In genomic region chr3:55790609-55791008, GRCm38 (mm10) we compare ENCODE assay signal across 16 mouse cellular contexts. TPM values are rescaled to one million over a fixed set of nuclear protein-coding genes. Genes with fewer than 3 reads are reported as not detected.
DNase-seq lines count a peak whose midpoint lies in the region; ATAC-seq lines count a peak whose summit lies in the region.
"Had no signal": no experiment of that assay in that cellular context is flagged by ENCODE, and none has a peak within 500 bp of the region (broad histone marks: within the 10 kb centered on the region; RNA-seq: fewer than 3 reads in every experiment).

No protein-coding gene starts in this region.

- H3K4me2 ChIP-seq in hindbrain, embryonic 15.5 days = no peak overlapping the region
- no peak overlapping the region for H3K4me2 ChIP-seq in hindbrain, embryonic 11.5 days (replicated peaks; ENCODE audit: low read depth, low read length)
- H3K4me2 ChIP-seq in midbrain, embryonic 16.5 days (ENCODE audit: low read length) = no peak overlapping the region
- H3K4me2 ChIP-seq in midbrain, embryonic 13.5 days (replicated peaks) = no peak overlapping the region
- H3K4me2 ChIP-seq: embryonic facial prominence, embryonic 12.5 days; forebrain, embryonic 15.5 days; heart, embryonic 12.5 days had no signal

- no peak for ATAC-seq in hindbrain, embryonic 15.5 days (ENCODE audit: low FRiP score, low read depth)
- no peak for ATAC-seq in hindbrain, embryonic 11.5 days (ENCODE audit: low FRiP score)
- no peak for ATAC-seq in midbrain, embryonic 16.5 days
- no peak for ATAC-seq in midbrain, embryonic 13.5 days
- peak; percentile 72 for ATAC-seq in megakaryocyte, adult 5-6 weeks (ENCODE audit: poor library complexity, severe bottlenecking)
- ATAC-seq: forebrain, embryonic 15.5 days; intestine, embryonic 16.5 days had no signal

- no peak overlapping the region for H3K4me3 ChIP-seq in hindbrain, embryonic 15.5 days
- H3K4me3 ChIP-seq in hindbrain, embryonic 11.5 days (ENCODE audit: low read depth, low read length) = no peak overlapping the region
- H3K4me3 ChIP-seq in midbrain, embryonic 16.5 days (ENCODE audit: low read depth, low read length) = no peak overlapping the region
- no peak overlapping the region for H3K4me3 ChIP-seq in midbrain, embryonic 13.5 days (replicated peaks)
- H3K4me3 ChIP-seq: embryonic facial prominence, embryonic 12.5 days; forebrain, embryonic 15.5 days; heart, embryonic 12.5 days had no signal

- H3K4me1 ChIP-seq in hindbrain, embryonic 15.5 days (replicated peaks) = peaks cover 29% of the 10 kb centered on the region
- no peaks in the 10 kb centered on the region for H3K4me1 ChIP-seq in hindbrain, embryonic 11.5 days (replicated peaks; ENCODE audit: control insufficient read depth, insufficient read depth, low read length)
- H3K4me1 ChIP-seq in midbrain, embryonic 16.5 days (ENCODE audit: control insufficient read depth, insufficient read depth, low read length) = peaks cover 19% of the 10 kb centered on the region
- H3K4me1 ChIP-seq in midbrain, embryonic 13.5 days (replicated peaks) = peaks cover 37% of the 10 kb centered on the region

- no peaks in the 10 kb centered on the region for H3K27me3 ChIP-seq in hindbrain, embryonic 15.5 days
- peaks cover 4% of the 10 kb centered on the region; the same call in 1 of the 2 replicates for H3K27me3 ChIP-seq in hindbrain, embryonic 11.5 days (ENCODE audit: control insufficient read depth, insufficient read depth, low read length)
- no peaks in the 10 kb centered on the region for H3K27me3 ChIP-seq in midbrain, embryonic 16.5 days (ENCODE audit: control insufficient read depth, insufficient read depth, low read depth, low read length)
- H3K27me3 ChIP-seq in midbrain, embryonic 13.5 days = peaks cover 15% of the 10 kb centered on the region

- WGBS in hindbrain, embryonic 15.5 days = 82% methylated on average over 4 of the region's 4 CpGs
- WGBS in hindbrain, embryonic 11.5 days = 78% methylated on average over 4 of the region's 4 CpGs
- 81% methylated on average over 4 of the region's 4 CpGs for WGBS in midbrain, embryonic 16.5 days
- WGBS in midbrain, embryonic 13.5 days = 82% methylated on average over 4 of the region's 4 CpGs

- DNase-seq in hindbrain, embryonic 11.5 days (ENCODE audit: low spot score) = no peak
- no peak for DNase-seq in layer of hippocampus, adult 18-20 months (ENCODE audit: low spot score in 2 of 2)
- no peak for DNase-seq in adrenal gland, postnatal 10 days
- DNase-seq: adrenal gland, adult 2 months; adrenal gland, postnatal 36 days; cerebellum, postnatal 14 days; gastrocnemius, postnatal 14 days had no signal

- H3K27ac ChIP-seq in hindbrain, embryonic 15.5 days (replicated peaks) = peak overlapping the region; percentile 81; the same call in 1 of the 2 replicates
- no peak overlapping the region for H3K27ac ChIP-seq in hindbrain, embryonic 11.5 days (ENCODE audit: low read depth, low read length)
- peak overlapping the region; percentile 62; the same call in 1 of the 2 replicates for H3K27ac ChIP-seq in midbrain, embryonic 16.5 days (ENCODE audit: low read length)
- no peak overlapping the region for H3K27ac ChIP-seq in midbrain, embryonic 13.5 days
- H3K27ac ChIP-seq: forebrain, embryonic 15.5 days had no signal

- H3K9me3 ChIP-seq in hindbrain, embryonic 15.5 days = no peaks in the 10 kb centered on the region
- H3K9me3 ChIP-seq in hindbrain, embryonic 11.5 days (ENCODE audit: control insufficient read depth, low read length) = no peaks in the 10 kb centered on the region
- no peaks in the 10 kb centered on the region for H3K9me3 ChIP-seq in midbrain, embryonic 16.5 days (replicated peaks; ENCODE audit: control insufficient read depth, low read length, poor library complexity, severe bottlenecking)
- H3K9me3 ChIP-seq in midbrain, embryonic 13.5 days = no peaks in the 10 kb centered on the region
- H3K9me3 ChIP-seq: embryonic facial prominence, embryonic 12.5 days; forebrain, embryonic 15.5 days; heart, embryonic 12.5 days had no signal

- H3K36me3 ChIP-seq in hindbrain, embryonic 15.5 days = no peaks in the 10 kb centered on the region
- no peaks in the 10 kb centered on the region for H3K36me3 ChIP-seq in hindbrain, embryonic 11.5 days (ENCODE audit: control insufficient read depth, insufficient read depth, low read length)
- no peaks in the 10 kb centered on the region for H3K36me3 ChIP-seq in midbrain, embryonic 16.5 days (ENCODE audit: control insufficient read depth, insufficient read depth, low read length)
- H3K36me3 ChIP-seq in midbrain, embryonic 13.5 days = no peaks in the 10 kb centered on the region
- H3K36me3 ChIP-seq: embryonic facial prominence, embryonic 12.5 days; forebrain, embryonic 15.5 days; heart, embryonic 12.5 days had no signal

- H3K9ac ChIP-seq in hindbrain, embryonic 15.5 days = no peak overlapping the region
- no peak overlapping the region for H3K9ac ChIP-seq in hindbrain, embryonic 11.5 days (ENCODE audit: low read depth, low read length)
- H3K9ac ChIP-seq in midbrain, embryonic 16.5 days (ENCODE audit: low read depth, low read length) = no peak overlapping the region
- no peak overlapping the region for H3K9ac ChIP-seq in midbrain, embryonic 13.5 days (replicated peaks)
- H3K9ac ChIP-seq: embryonic facial prominence, embryonic 12.5 days; forebrain, embryonic 15.5 days; heart, embryonic 12.5 days had no signal

RNA-seq across cellular contexts. Expression of gene Mab21l1, which starts 8.3 kb away (rescaled TPM):
- polyA plus RNA-seq in hindbrain, embryonic 15.5 days (2015; fragmentation: Nextera tagmentation; extraction: Ambion mirVana) = 169 and 177 TPM in 2 replicates
- polyA plus RNA-seq in hindbrain, embryonic 11.5 days (2014; fragmentation: Nextera tagmentation; extraction: Ambion mirVana) = 68.1 and 68.5 TPM in 2 replicates
- polyA plus RNA-seq in midbrain, embryonic 16.5 days (2015; fragmentation: Nextera tagmentation; extraction: Ambion mirVana) = 136 and 156 TPM in 2 replicates
- 157 and 181 TPM in 2 replicates for polyA plus RNA-seq in midbrain, embryonic 13.5 days (2015; fragmentation: Nextera tagmentation; extraction: Ambion mirVana)
- not detected in 2 replicates for total RNA-seq in megakaryocyte, adult 5-6 weeks (2015)
- total RNA-seq in megakaryocyte, adult 5-6 weeks (2017) = not detected in 2 replicates
- under 1 TPM; 0.38 to 0.77 TPM for total RNA-seq in layer of hippocampus, adult 18-20 months (2021)
- 1 to 10 TPM; 1.4 to 2.9 TPM for total RNA-seq in adrenal gland, postnatal 10 days (2021)
- total RNA-seq: heart, postnatal 25 days had no signal

Comparison
In these comparisons a context has a peak if more than half of its experiments do, and no peak if none do; other contexts are left out.
1. H3K27ac ChIP-seq: peak in hindbrain, embryonic 15.5 days (single experiment) and midbrain, embryonic 16.5 days (single experiment); none in hindbrain, embryonic 11.5 days (single experiment) and midbrain, embryonic 13.5 days (single experiment).